Mouse (Mus musculus): ENCODE results near the gene Ankrd34a.

Ankrd34a gene

GRCm38 (mm10) chr3:96629729-96630600, 33.5 kb downstream of the Ankrd34a start, which contains the start of gene Rbm8a:
TSS of gene Rbm8a (plus strand) at chr3:96629933.
- peak; percentile 94 for DNase-seq

DNA sequence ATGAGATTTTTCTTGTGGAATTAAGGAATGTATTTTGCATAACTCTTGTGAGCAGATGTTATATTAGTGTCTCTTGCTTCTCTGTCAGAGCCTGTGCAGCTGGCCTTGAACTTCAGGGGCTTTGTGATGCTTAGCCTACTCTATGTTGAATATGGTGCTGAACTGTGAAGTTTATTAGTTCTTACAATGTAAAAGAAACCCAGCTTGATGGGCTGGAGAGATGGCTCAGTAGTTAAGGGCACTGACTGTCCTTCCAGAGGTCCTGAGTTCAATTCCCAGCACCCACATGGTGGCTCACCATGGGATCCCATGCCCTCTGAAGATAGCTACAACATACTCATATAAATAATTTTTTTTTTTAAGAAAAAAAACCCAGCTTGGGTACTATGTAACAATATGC, 35.6 kb downstream of the Ankrd34a start:
- no peak for DNase-seq

- no peak for DNase-seq
These were observed 37.6 kb downstream of the Ankrd34a start for GRCm38 (mm10) chr3:96634015-96634414.

GRCm38 (mm10) chr3:96634928-96635879, 38.8 kb downstream of the Ankrd34a start, which contains the start of the genes Pex11b and Gm42957:
TSS of gene Pex11b (plus strand) at chr3:96635376.
TSS of gene Gm42957 (plus strand) at chr3:96635474.
- DNase-seq: peak; percentile 85

DNA sequence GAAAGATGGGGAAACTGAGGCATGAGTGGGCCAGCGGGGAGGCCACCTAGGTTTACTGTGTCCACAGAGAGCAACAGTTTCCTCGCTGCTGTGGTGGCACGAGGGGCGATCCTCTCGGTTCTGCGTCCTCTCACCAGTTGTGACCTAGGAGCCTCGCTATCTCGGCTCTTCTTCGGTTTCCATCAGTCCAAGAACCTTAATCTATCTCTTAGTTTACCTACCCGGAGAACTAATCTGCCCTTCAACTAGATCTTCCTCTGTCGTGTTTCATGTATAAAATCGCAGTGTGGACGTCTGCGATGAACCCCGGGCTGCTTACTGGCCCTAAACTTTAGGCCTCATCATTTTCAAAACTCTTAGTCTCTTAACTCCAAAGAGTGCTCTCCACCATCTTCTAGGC, 39.5 kb downstream of the Ankrd34a start:
- no peak for DNase-seq

GRCm38 (mm10) chr3:96636448-96636847, 40.0 kb downstream of the Ankrd34a start:
- DNase-seq: no peak

DNA sequence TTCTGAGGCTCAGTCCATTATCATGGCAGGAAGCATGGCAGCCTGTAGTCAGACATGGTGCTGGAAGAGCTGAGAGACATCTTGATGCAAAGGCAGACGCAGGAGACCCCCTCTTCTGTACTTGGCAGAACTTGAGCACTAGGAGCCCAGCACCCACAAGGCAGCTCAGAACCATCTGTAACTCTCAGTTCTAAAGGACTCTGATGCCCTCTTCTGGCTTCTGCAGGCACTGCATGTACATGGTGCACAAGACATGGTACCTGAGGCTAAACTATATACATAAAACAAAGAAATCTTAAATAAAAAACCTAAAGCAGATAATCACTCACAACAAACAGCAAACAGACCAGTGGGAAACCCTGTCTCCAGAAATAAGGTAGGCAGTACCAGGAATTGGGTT, 42.8 kb downstream of the Ankrd34a start:
- peak; percentile 78 for DNase-seq

- peak; percentile 15 for DNase-seq
These were observed 48.7 kb downstream of the Ankrd34a start, which contains the start of gene Itga10 for GRCm38 (mm10) chr3:96645018-96645649. TSS of gene Itga10 (plus strand) at chr3:96645584.

GRCm38 (mm10) chr3:96647365-96647764, 50.9 kb downstream of the Ankrd34a start:
- DNase-seq: no peak
